Mouse (Mus musculus): ENCODE results near the gene Otub2. TPM values are rescaled to one million over a fixed set of nuclear protein-coding genes. Genes with fewer than 3 reads are reported as not detected.
"Not testable (repeated sequence)": the region's sequence is repeated elsewhere in the genome, so short reads cannot be mapped to it uniquely, and the experiment has no call there.

The Otub2 gene
- polyA plus RNA-seq, 1 experiment from 2014 or later, result 14.8 TPM

DNA sequence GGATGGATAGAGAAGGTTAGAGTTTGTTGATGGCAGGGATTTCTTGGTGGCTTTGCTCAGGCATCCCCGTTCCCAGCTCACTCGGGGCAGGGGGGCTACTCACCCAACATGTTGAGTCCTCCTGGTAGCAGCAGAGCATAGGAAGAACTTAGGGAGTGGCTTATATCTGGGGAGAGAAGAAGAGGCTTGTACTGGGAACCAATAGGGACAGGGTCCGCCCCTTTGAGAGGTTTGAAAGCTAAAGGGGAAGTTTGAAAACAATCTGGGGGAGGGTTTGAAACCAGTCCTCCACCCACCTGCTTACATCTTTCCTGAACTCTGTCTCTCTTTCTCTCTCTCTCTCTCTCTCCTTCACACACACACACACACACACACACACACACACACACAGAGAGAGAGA, 55.0 kb downstream of the Otub2 start, which contains the start of gene Ifi27l2a:
Gene Ifi27l2a (minus strand): TSS at position 157 of the 400 bp plus-strand sequence.
- no peaks in the 10 kb centered on the region for H3K36me3 ChIP-seq (ENCODE audit: control insufficient read depth, insufficient read depth, low read length)
- ATAC-seq (ENCODE audit: insufficient number of reproducible peaks, insufficient read depth, low FRiP score, low read depth), result no peak
- H3K4me2 ChIP-seq (ENCODE audit: low read length), result no peak within 1 kb of the TSS
- H3K9me3 ChIP-seq (ENCODE audit: control insufficient read depth, low read length), result no peaks in the 10 kb centered on the region
- H3K4me1 ChIP-seq (ENCODE audit: control insufficient read depth in 2 of 2, insufficient read depth in 2 of 2, low read length in 2 of 2), result no peaks in the 10 kb centered on the region
- H3K27me3 ChIP-seq (ENCODE audit: control insufficient read depth, insufficient read depth, low read length), result no peaks in the 10 kb centered on the region
- H3K4me3 ChIP-seq (ENCODE audit: control insufficient read depth in 1 of 2, insufficient read depth in 1 of 2, low read depth in 1 of 2, low read length in 2 of 2), result no peak within 1 kb of the TSS
- no peak within 1 kb of the TSS for H3K9ac ChIP-seq (ENCODE audit: low read length)
- H3K27ac ChIP-seq (replicated peaks in 1 of 2; ENCODE audit: control insufficient read depth in 1 of 2, insufficient read depth in 1 of 2, low read depth in 2 of 2, low read length in 2 of 2), result no peak within 1 kb of the TSS
- 45% methylated on average over 3 of the region's 3 CpGs for whole genome bisulfite sequencing

GRCm38 (mm10) chr12:103444261-103444660, 55.8 kb downstream of the Otub2 start:
- ATAC-seq (ENCODE audit: insufficient number of reproducible peaks, insufficient read depth, low FRiP score, low read depth); H3K27ac ChIP-seq (replicated peaks in 1 of 2; ENCODE audit: control insufficient read depth in 1 of 2, insufficient read depth in 1 of 2, low read depth in 2 of 2, low read length in 2 of 2); H3K4me1 ChIP-seq (ENCODE audit: control insufficient read depth in 2 of 2, insufficient read depth in 2 of 2, low read length in 2 of 2); H3K9me3 ChIP-seq (ENCODE audit: control insufficient read depth, low read length); H3K9ac ChIP-seq (ENCODE audit: low read length); H3K4me3 ChIP-seq (ENCODE audit: control insufficient read depth in 1 of 2, insufficient read depth in 1 of 2, low read depth in 1 of 2, low read length in 2 of 2); H3K36me3 ChIP-seq (ENCODE audit: control insufficient read depth, insufficient read depth, low read length); H3K27me3 ChIP-seq (ENCODE audit: control insufficient read depth, insufficient read depth, low read length); H3K4me2 ChIP-seq (ENCODE audit: low read length): not testable (repeated sequence)
- 31% methylated on average over 6 of the region's 7 CpGs for WGBS

DNA sequence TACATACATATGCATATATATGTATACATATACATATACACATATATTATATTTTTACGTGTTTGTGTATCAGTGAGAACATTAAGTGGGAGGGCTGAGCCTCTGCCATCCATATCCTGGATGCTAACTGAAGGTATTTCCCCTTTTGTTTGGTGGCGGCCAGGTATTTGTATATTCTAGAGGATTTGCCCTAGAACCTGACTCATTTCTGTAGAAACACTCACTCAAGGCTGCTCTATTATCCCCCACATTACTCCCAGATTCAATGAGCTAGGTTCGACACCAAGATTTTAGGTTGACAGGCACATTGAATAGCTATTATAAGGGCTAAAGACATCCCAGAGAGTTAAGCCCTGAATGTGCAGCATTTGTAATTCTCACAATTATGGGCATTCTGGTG, 56.6 kb downstream of the Otub2 start:
- no peaks in the 10 kb centered on the region for H3K4me1 ChIP-seq (ENCODE audit: control insufficient read depth in 2 of 2, insufficient read depth in 2 of 2, low read length in 2 of 2)
- H3K4me2 ChIP-seq (ENCODE audit: low read length), result no peak overlapping the region
- ATAC-seq (ENCODE audit: insufficient number of reproducible peaks, insufficient read depth, low FRiP score, low read depth), result no peak
- 80% methylated on average over 3 of the region's 3 CpGs for WGBS
- no peak overlapping the region for H3K27ac ChIP-seq (replicated peaks in 1 of 2; ENCODE audit: control insufficient read depth in 1 of 2, insufficient read depth in 1 of 2, low read depth in 2 of 2, low read length in 2 of 2)
- H3K9me3 ChIP-seq (ENCODE audit: control insufficient read depth, low read length), result no peaks in the 10 kb centered on the region
- no peaks in the 10 kb centered on the region for H3K36me3 ChIP-seq (ENCODE audit: control insufficient read depth, insufficient read depth, low read length)
- no peak overlapping the region for H3K9ac ChIP-seq (ENCODE audit: low read length)
- no peaks in the 10 kb centered on the region for H3K27me3 ChIP-seq (ENCODE audit: control insufficient read depth, insufficient read depth, low read length)
- H3K4me3 ChIP-seq (ENCODE audit: control insufficient read depth in 1 of 2, insufficient read depth in 1 of 2, low read depth in 1 of 2, low read length in 2 of 2), result no peak overlapping the region

DNA sequence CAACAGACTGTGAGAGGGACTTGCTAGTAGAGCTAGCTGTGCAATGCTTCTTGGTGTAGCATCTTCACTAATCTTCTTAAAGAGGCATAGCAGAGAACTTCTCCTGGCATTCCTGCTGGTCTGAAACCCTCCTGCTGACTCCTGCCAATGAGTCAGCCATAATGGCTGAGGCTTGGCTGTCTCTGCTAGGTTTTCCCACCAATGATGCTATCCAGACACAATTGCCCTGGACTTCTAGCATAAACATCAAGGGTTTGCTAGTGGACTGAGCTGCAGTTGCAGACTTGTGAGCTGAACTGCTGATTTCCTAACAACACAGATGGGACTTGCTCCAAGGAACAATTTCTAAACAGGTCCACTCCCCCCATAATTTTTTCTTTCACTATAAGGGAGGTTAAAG, 64.9 kb downstream of the Otub2 start:
- Histone ChIP-seq H3K27me3 (ENCODE audit: control insufficient read depth, insufficient read depth, low read length) (no peaks in the 10 kb centered on the region), H3K9me3 (ENCODE audit: control insufficient read depth, low read length) (no peaks in the 10 kb centered on the region), H3K9ac (ENCODE audit: low read length) (no peak overlapping the region), H3K4me1 (ENCODE audit: control insufficient read depth in 2 of 2, insufficient read depth in 2 of 2, low read length in 2 of 2) (no peaks in the 10 kb centered on the region), H3K4me2 (ENCODE audit: low read length) (no peak overlapping the region), H3K27ac (replicated peaks in 1 of 2; ENCODE audit: control insufficient read depth in 1 of 2, insufficient read depth in 1 of 2, low read depth in 2 of 2, low read length in 2 of 2) (no peak overlapping the region), H3K36me3 (ENCODE audit: control insufficient read depth, insufficient read depth, low read length) (no peaks in the 10 kb centered on the region), H3K4me3 (ENCODE audit: control insufficient read depth in 1 of 2, insufficient read depth in 1 of 2, low read depth in 1 of 2, low read length in 2 of 2) (no peak overlapping the region)
- no peak for ATAC-seq (ENCODE audit: insufficient number of reproducible peaks, insufficient read depth, low FRiP score, low read depth)

Other genes with a start within 250 kb of the Otub2 start
- gene Prima1, start 146.5 kb upstream of the Otub2 start, polyA plus RNA-seq (2014; fragmentation: Nextera tagmentation; extraction: Ambion mirVana), result 0.53 TPM in 1 of 2 replicates, not detected in the other
- 0.19 TPM in 1 of 2 replicates, not detected in the other for gene Fam181a, start 77.7 kb upstream of the Otub2 start, polyA plus RNA-seq (2014; fragmentation: Nextera tagmentation; extraction: Ambion mirVana)
- gene Asb2, start 32.7 kb upstream of the Otub2 start, polyA plus RNA-seq (2014; fragmentation: Nextera tagmentation; extraction: Ambion mirVana), result 235 and 254 TPM in 2 replicates
- 0.68 and 1.0 TPM in 2 replicates for gene 9330161L09Rik, start 19.1 kb downstream of the Otub2 start, polyA plus RNA-seq (2014; fragmentation: Nextera tagmentation; extraction: Ambion mirVana)
- gene Ddx24, start 37.1 kb downstream of the Otub2 start, polyA plus RNA-seq (2014; fragmentation: Nextera tagmentation; extraction: Ambion mirVana), result 55.5 and 62.9 TPM in 2 replicates
- gene Ifi27, start 45.5 kb downstream of the Otub2 start, polyA plus RNA-seq (2014; fragmentation: Nextera tagmentation; extraction: Ambion mirVana), result 34.7 and 38.4 TPM in 2 replicates
- 17.6 and 21.7 TPM in 2 replicates for gene Ifi27l2a, start 55.0 kb downstream of the Otub2 start, polyA plus RNA-seq (2014; fragmentation: Nextera tagmentation; extraction: Ambion mirVana)
- 0.68 TPM in 1 of 2 replicates, not detected in the other for gene Ifi27l2b, start 68.5 kb downstream of the Otub2 start, polyA plus RNA-seq (2014; fragmentation: Nextera tagmentation; extraction: Ambion mirVana)
- 0.19 and 0.26 TPM in 2 replicates for gene Ppp4r4, start 143.6 kb downstream of the Otub2 start, polyA plus RNA-seq (2014; fragmentation: Nextera tagmentation; extraction: Ambion mirVana)
- gene Serpina10, start 242.8 kb downstream of the Otub2 start, polyA plus RNA-seq (2014; fragmentation: Nextera tagmentation; extraction: Ambion mirVana), result not detected in 2 replicates